Mouse (Mus musculus) lung, embryonic 16.5 days (tissue): ENCODE results near the gene Sim2. TPM values are rescaled to one million over a fixed set of nuclear protein-coding genes. Genes with fewer than 3 reads are reported as not detected.

Experiments
- ATAC-seq: fragments of 200-750 bp; cut with Nextera tagmentation; 2 replicates; pipeline ENCODE4 v1.8.0; 2017; ENCODE audit warnings: low read depth, mild to moderate bottlenecking, moderate library complexity
- H3K27ac ChIP-seq: fragments of 300-500 bp; sonication (generic); 2 replicates; pipeline ENCODE4 v1.5.1; 2014; ENCODE audit warnings: mild to moderate bottlenecking, control low read depth, low read length
- H3K27me3 ChIP-seq: fragments of 300-500 bp; sonication (generic); 2 replicates; pipeline ENCODE4 v1.6.1; 2014; ENCODE audit warnings: low read depth, low read length, mixed read lengths; ENCODE audit not compliant: control insufficient read depth, insufficient read depth
- H3K36me3 ChIP-seq: fragments of 300-500 bp; sonication (generic); 2 replicates; pipeline ENCODE4 v1.6.1; 2014; ENCODE audit warnings: low read length; ENCODE audit not compliant: control insufficient read depth, insufficient read depth
- H3K4me1 ChIP-seq: fragments of 300-500 bp; sonication (generic); replicated peaks from 2 replicates; pipeline ENCODE4 v1.6.1; 2014; ENCODE audit warnings: low read length, mixed read lengths; ENCODE audit not compliant: control insufficient read depth, insufficient read depth
- H3K4me2 ChIP-seq: fragments of 300-500 bp; sonication (generic); 2 replicates; pipeline ENCODE4 v1.6.1; 2014; ENCODE audit warnings: low read depth, low read length, control low read depth
- H3K4me3 ChIP-seq: fragments of 300-500 bp; sonication (generic); 2 replicates; pipeline ENCODE4 v1.5.1; 2014; ENCODE audit warnings: mild to moderate bottlenecking, low read length, control low read depth
- H3K9ac ChIP-seq: fragments of 300-500 bp; sonication (generic); 2 replicates; pipeline ENCODE4 v1.6.1; 2014; ENCODE audit warnings: low read length, control low read depth
- H3K9me3 ChIP-seq: fragments of 300-500 bp; sonication (generic); 2 replicates; pipeline ENCODE4 v1.6.1; 2016; ENCODE audit warnings: low read length; ENCODE audit not compliant: control insufficient read depth
- WGBS: fragments of 180-500 bp; shearing (Covaris S2); extraction: QIAGEN DNeasy Blood & Tissue Kit; methylation state at CpG from one replicate; pipeline ENCODE4 v1.1.7; 2014; 5-methylcytosine and 5-hydroxymethylcytosine counted together
- polyA plus RNA-seq: library from polyadenylated mRNA; unstranded; fragments of >200 nt; fragmentation: Nextera tagmentation; extraction: Ambion mirVana; gene quantifications from 2 replicates; pipeline ENCODE4 v1.2.1, GENCODE M21; 2015

Gene Sim2
- polyA plus RNA-seq, 1 experiment from 2014 or later: 0.13 TPM

GRCm38 (mm10) chr16:94093151-94093863 is 8.6 kb downstream of the Sim2 start:
- H3K9me3 ChIP-seq: no peaks in the 10 kb centered on the region
- peaks cover 2% of the 10 kb centered on the region; the same call in 1 of the 2 replicates for H3K4me1 ChIP-seq
- no peak overlapping the region for H3K27ac ChIP-seq
- ATAC-seq: no peak
- no peak overlapping the region for H3K4me2 ChIP-seq
- H3K4me3 ChIP-seq: no peak overlapping the region
- WGBS: 2% methylated on average over 24 of the region's 24 CpGs
- H3K27me3 ChIP-seq: peaks cover 88% of the 10 kb centered on the region
- H3K36me3 ChIP-seq: no peaks in the 10 kb centered on the region
- H3K9ac ChIP-seq: no peak overlapping the region

GRCm38 (mm10) chr16:94094251-94095108 is 9.7 kb downstream of the Sim2 start:
- H3K27me3 ChIP-seq: peaks cover 83% of the 10 kb centered on the region
- H3K36me3 ChIP-seq: no peaks in the 10 kb centered on the region
- under 1% methylated on average over 48 of the region's 48 CpGs for WGBS
- no peak overlapping the region for H3K9ac ChIP-seq
- no peak for ATAC-seq
- no peak overlapping the region for H3K27ac ChIP-seq
- no peak overlapping the region for H3K4me2 ChIP-seq
- peaks cover 2% of the 10 kb centered on the region; the same call in 1 of the 2 replicates for H3K4me1 ChIP-seq
- no peak overlapping the region for H3K4me3 ChIP-seq
- no peaks in the 10 kb centered on the region for H3K9me3 ChIP-seq

- peaks cover 80% of the 10 kb centered on the region for H3K27me3 ChIP-seq
- H3K4me2 ChIP-seq: no peak overlapping the region
- H3K4me3 ChIP-seq: no peak overlapping the region
- no peak overlapping the region for H3K27ac ChIP-seq
- no peaks in the 10 kb centered on the region for H3K36me3 ChIP-seq
- no peaks in the 10 kb centered on the region for H3K9me3 ChIP-seq
- 2% methylated on average over 26 of the region's 26 CpGs for WGBS
- H3K4me1 ChIP-seq: peaks cover 2% of the 10 kb centered on the region; the same call in 1 of the 2 replicates
- no peak overlapping the region for H3K9ac ChIP-seq
- ATAC-seq: no peak
Observed at GRCm38 (mm10) chr16:94095109-94095822, 10.5 kb downstream of the Sim2 start.

DNA sequence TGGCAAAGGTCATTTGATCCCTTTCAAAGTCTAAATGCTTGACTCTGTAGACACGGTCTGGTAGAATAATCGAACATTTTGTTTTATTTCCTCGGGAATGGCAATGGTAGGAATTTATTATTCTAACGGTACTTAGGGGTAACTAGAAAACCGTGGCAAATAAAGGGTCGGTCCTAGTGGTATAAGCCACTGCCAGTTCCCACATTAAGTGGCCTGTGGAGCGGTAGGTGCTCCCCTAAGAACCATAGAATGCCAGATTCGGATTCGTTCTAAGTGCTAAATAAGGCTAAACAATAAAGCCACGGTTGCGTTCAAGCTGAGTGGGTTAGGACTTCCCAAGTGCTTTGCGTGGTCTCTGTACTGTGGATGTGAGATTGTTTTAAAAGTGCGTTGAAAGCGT is 11.7 kb downstream of the Sim2 start:
- Histone ChIP-seq H3K9ac (no peak overlapping the region), H3K4me2 (no peak overlapping the region), H3K4me3 (no peak overlapping the region), H3K36me3 (no peaks in the 10 kb centered on the region), H3K4me1 (peaks cover 2% of the 10 kb centered on the region; the same call in 1 of the 2 replicates), H3K27me3 (peaks cover 68% of the 10 kb centered on the region), H3K9me3 (no peaks in the 10 kb centered on the region), H3K27ac (no peak overlapping the region)
- 5% methylated on average over 14 of the region's 14 CpGs for WGBS
- no peak for ATAC-seq

- 14% methylated on average over 12 of the region's 12 CpGs for WGBS
- peak; percentile 74 for ATAC-seq
Observed at GRCm38 (mm10) chr16:94097724-94098455, 13.2 kb downstream of the Sim2 start.

DNA sequence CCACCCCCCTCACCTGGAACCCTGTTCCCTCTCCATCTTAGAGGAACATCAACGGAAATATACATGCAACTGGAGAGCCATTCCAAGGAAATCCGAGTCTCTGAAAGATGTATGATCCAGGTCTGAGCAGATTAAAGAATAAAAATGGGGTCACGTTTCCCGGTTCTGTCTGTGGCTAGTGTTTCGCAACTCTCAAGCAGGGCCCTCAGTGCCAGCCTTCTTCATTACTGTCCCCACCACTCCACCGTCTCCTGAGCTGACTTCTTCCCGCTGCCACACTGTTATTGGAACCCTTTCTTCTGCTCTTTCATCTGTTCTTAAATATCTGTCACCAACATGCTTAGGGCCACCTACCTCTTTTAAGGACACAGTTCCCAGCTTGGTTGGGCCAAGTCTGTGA is 28.4 kb downstream of the Sim2 start:
- H3K4me1 ChIP-seq: peaks cover 10% of the 10 kb centered on the region
- H3K9ac ChIP-seq: no peak overlapping the region
- no peak overlapping the region for H3K4me3 ChIP-seq
- no peak overlapping the region for H3K4me2 ChIP-seq
- ATAC-seq: no peak
- WGBS: 52% methylated on average over 7 of the region's 7 CpGs
- H3K27ac ChIP-seq: no peak overlapping the region
- H3K27me3 ChIP-seq: no peaks in the 10 kb centered on the region
- no peaks in the 10 kb centered on the region for H3K9me3 ChIP-seq
- no peaks in the 10 kb centered on the region for H3K36me3 ChIP-seq

More at GRCm38 (mm10) chr16:94097724-94098455, 13.2 kb downstream of the Sim2 start:
- Histone ChIP-seq H3K4me1 (peaks cover 2% of the 10 kb centered on the region; the same call in 1 of the 2 replicates), H3K36me3 (no peaks in the 10 kb centered on the region), H3K27me3 (peaks cover 54% of the 10 kb centered on the region), H3K4me2 (no peak overlapping the region), H3K9ac (no peak overlapping the region), H3K27ac (no peak overlapping the region), H3K9me3 (no peaks in the 10 kb centered on the region), H3K4me3 (no peak overlapping the region)

DNA sequence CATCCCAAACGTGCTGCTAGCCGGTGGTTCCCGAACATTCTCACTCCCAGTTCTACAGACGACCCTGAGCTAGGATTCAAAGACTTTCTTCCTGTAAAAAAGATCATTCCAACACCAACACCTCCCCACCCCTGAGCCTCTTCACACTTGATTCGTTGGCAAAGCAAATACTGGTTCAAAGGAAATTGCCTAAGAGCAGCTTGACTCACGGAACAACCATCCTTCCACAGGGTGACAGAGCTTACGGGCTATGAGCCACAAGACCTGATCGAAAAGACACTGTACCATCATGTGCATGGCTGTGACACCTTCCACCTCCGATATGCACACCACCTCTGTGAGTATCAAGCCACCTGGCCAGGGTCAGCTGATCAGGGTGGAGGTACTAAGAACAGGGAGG is 30.0 kb downstream of the Sim2 start:
- no peaks in the 10 kb centered on the region for H3K9me3 ChIP-seq
- H3K4me1 ChIP-seq: peaks cover 10% of the 10 kb centered on the region
- no peak for ATAC-seq
- H3K4me3 ChIP-seq: no peak overlapping the region
- H3K4me2 ChIP-seq: no peak overlapping the region
- H3K27ac ChIP-seq: no peak overlapping the region
- no peaks in the 10 kb centered on the region for H3K27me3 ChIP-seq
- WGBS: 47% methylated on average over 9 of the region's 9 CpGs
- no peaks in the 10 kb centered on the region for H3K36me3 ChIP-seq
- H3K9ac ChIP-seq: no peak overlapping the region

DNA sequence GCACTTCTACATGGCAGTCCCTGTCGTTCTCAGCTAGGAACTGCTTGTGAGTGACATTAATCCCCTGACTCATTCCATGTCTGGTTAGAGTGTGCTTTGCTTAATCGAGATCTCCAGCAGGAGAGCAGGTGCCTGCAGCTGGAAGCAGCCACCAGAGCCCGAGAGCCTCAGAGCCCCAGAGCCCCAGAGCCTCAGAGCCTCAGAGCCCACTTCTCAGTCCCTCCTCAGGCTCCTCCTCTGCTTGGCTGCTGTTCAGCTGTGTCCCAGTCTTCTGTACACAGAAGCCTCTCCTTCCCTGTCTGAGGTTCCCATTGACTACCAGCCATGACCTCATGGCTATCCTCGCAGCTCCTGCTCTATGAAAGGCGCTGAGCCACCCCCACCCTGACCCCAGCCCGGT is 32.6 kb downstream of the Sim2 start:
- 38% methylated on average over 6 of the region's 6 CpGs for WGBS
- H3K27ac ChIP-seq: no peak overlapping the region
- no peak overlapping the region for H3K9ac ChIP-seq
- peak; percentile 60 for ATAC-seq
- H3K4me3 ChIP-seq: no peak overlapping the region
- no peaks in the 10 kb centered on the region for H3K9me3 ChIP-seq
- H3K36me3 ChIP-seq: no peaks in the 10 kb centered on the region
- no peak overlapping the region for H3K4me2 ChIP-seq
- H3K4me1 ChIP-seq: peaks cover 10% of the 10 kb centered on the region
- no peaks in the 10 kb centered on the region; the same call in 1 of the 2 replicates for H3K27me3 ChIP-seq
